Comparison of ENCODE assay signal across 8 mouse cellular contexts in the genomic region with DNA sequence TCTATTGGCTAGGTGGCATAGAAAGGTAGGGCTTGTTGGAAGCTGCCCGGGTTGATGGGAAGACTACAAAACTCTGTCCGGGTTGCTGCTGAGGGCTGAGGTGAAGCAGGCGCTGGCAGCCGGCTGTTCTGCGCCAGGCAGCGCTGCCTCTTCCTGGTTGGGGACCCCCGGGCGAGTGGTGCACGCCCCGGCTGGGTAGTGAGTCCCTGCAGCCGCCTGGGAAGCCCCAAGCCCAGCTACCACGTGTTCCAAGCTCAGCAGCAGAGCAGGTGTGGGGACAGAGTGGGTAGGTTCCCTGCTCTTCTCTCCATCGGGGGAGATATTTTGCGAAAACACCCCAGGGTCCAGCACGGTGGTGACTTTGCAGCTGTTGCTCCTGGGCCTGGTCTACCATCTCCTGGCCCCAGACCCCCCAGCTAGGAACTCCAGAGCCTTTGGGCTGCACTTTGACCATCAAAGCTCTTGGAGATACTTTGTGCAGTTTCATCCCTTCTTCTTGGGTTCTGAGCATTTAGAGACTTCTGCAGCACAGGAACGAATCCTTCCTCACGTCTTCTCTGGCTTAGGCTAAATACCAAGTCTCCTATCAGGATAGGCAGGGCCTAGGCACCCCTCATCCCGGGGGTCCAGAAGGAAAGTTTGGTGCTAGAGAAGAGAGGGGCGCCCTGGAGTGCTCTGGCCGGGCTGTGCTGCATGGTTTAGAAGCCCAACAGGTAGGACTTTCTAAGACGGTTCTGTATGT. TPM values are rescaled to one million over a fixed set of nuclear protein-coding genes. Genes with fewer than 3 reads are reported as not detected.
DNase-seq lines count a peak whose midpoint lies in the region; ATAC-seq and TF ChIP-seq lines count a peak whose summit lies in the region.

No protein-coding gene starts in this region.

- H3K9me3 ChIP-seq in hindbrain, embryonic 14.5 days (ENCODE audit: control insufficient read depth, low read length): no peaks in the 10 kb centered on the region
- no peaks in the 10 kb centered on the region for H3K9me3 ChIP-seq in stomach, embryonic 16.5 days (replicated peaks; ENCODE audit: control insufficient read depth, low read length)

- peaks cover 59% of the 10 kb centered on the region for H3K79me2 ChIP-seq in C2C12 (ENCODE audit: control insufficient read depth, insufficient read depth)

- peak overlapping the region; percentile 78 for H3ac ChIP-seq in C2C12 (ENCODE audit: control insufficient read depth, insufficient read length, low read depth)

- no peak; the same call in 1 of the 2 replicates for ATAC-seq in hindbrain, embryonic 14.5 days (ENCODE audit: low FRiP score)
- ATAC-seq in stomach, embryonic 16.5 days (ENCODE audit: insufficient read depth, low FRiP score): no peak
- no peak for ATAC-seq in frontal cortex, adult (ENCODE audit: low TSS enrichment)

- peak overlapping the region; percentile 79 for H3K27ac ChIP-seq in gastrocnemius, adult 2 months
- peak overlapping the region; percentile 88 for H3K27ac ChIP-seq in hindbrain, embryonic 14.5 days
- H3K27ac ChIP-seq in stomach, embryonic 16.5 days (ENCODE audit: low read length): 0 out of 2 replicates have a peak overlapping the region, but pooled peaks have one; percentile 73

- WGBS in hindbrain, embryonic 14.5 days: 3% methylated on average over 21 of the region's 21 CpGs
- WGBS in stomach, embryonic 16.5 days: 7% methylated on average over 21 of the region's 21 CpGs

- H3K4me2 ChIP-seq in hindbrain, embryonic 14.5 days (replicated peaks): peak overlapping the region; percentile 92
- peak overlapping the region; percentile 97 for H3K4me2 ChIP-seq in stomach, embryonic 16.5 days (ENCODE audit: low read depth, low read length)

- intact Hi-C loops in gastrocnemius, adult 2 months (cut with DNase I): loop anchor here (5.0 to 10.0 kb wide), 2 partner anchors 116 to 198 kb away; no protein-coding TSS in a partner anchor
- intact Hi-C loops in gastrocnemius, postnatal 36 days (cut with DNase I): loop anchor here (5.0 kb wide), 1 partner anchor 196 kb away; no protein-coding TSS in a partner anchor

- H3K36me3 ChIP-seq in C2C12 (ENCODE audit: control insufficient read depth, insufficient read depth): no peaks in the 10 kb centered on the region
- no peaks in the 10 kb centered on the region for H3K36me3 ChIP-seq in hindbrain, embryonic 14.5 days (replicated peaks; ENCODE audit: control insufficient read depth, insufficient read depth)
- H3K36me3 ChIP-seq in stomach, embryonic 16.5 days (ENCODE audit: control insufficient read depth, insufficient read depth, low read length): no peaks in the 10 kb centered on the region

- DNase-seq in gastrocnemius, adult 2 months: no peak
- no peak for DNase-seq in gastrocnemius, postnatal 36 days
- DNase-seq in embryo, embryonic 10.5 days (ENCODE audit: low spot score): peak; percentile 54
- DNase-seq in hindbrain, embryonic 14.5 days (ENCODE audit: low spot score): no peak
- peak; percentile 9 for DNase-seq in lung, postnatal 36 days

- no peaks in the 10 kb centered on the region for H3K27me3 ChIP-seq in C2C12 (ENCODE audit: control insufficient read depth, insufficient read depth, insufficient read length)
- peaks cover 8% of the 10 kb centered on the region; the same call in 1 of the 2 replicates for H3K27me3 ChIP-seq in hindbrain, embryonic 14.5 days (ENCODE audit: control insufficient read depth, insufficient read depth, low read length)
- peaks cover 7% of the 10 kb centered on the region; the same call in 1 of the 2 replicates for H3K27me3 ChIP-seq in stomach, embryonic 16.5 days (ENCODE audit: control insufficient read depth, insufficient read depth, low read length)

- TF ChIP-seq CTCF in gastrocnemius, adult 2 months (IDR thresholded peaks at IDR 0.05): no peak
- TF ChIP-seq CTCF in C2C12 (IDR thresholded peaks at IDR 0.05; ENCODE audit: control insufficient read depth, insufficient read depth, insufficient read length): no peak

- H3K9ac ChIP-seq in hindbrain, embryonic 14.5 days: peak overlapping the region; percentile 79
- peak overlapping the region; percentile 82 for H3K9ac ChIP-seq in stomach, embryonic 16.5 days (ENCODE audit: low read length)

- peak overlapping the region; percentile 80 for H3K4me3 ChIP-seq in gastrocnemius, adult 2 months
- H3K4me3 ChIP-seq in C2C12 (ENCODE audit: insufficient read depth, poor library complexity, severe bottlenecking): peak overlapping the region; percentile 81
- H3K4me3 ChIP-seq in hindbrain, embryonic 14.5 days (replicated peaks; ENCODE audit: low read length): peak overlapping the region; percentile 63
- peak overlapping the region; percentile 67 for H3K4me3 ChIP-seq in stomach, embryonic 16.5 days (replicated peaks; ENCODE audit: low read length)

- peaks cover 39% of the 10 kb centered on the region for H3K79me3 ChIP-seq in C2C12 (ENCODE audit: low read depth)

- H3K4me1 ChIP-seq in hindbrain, embryonic 14.5 days (replicated peaks; ENCODE audit: control insufficient read depth, insufficient read depth, low read length): peaks cover 54% of the 10 kb centered on the region
- H3K4me1 ChIP-seq in stomach, embryonic 16.5 days (ENCODE audit: control insufficient read depth, insufficient read depth, low read length): peaks cover 31% of the 10 kb centered on the region

TF ChIP-seq in C2C12, 6 proteins besides CTCF, POLR2A, EP300 and RAD21:
- TF ChIP-seq CEBPB (IDR thresholded peaks at IDR 0.05; ENCODE audit: low read depth) (no peak), MAX (IDR thresholded peaks at IDR 0.05) (no peak), MYOG (IDR thresholded peaks at IDR 0.05; ENCODE audit: control insufficient read depth, extremely low read depth, insufficient read length) (no peak), MYOD1 (IDR thresholded peaks at IDR 0.05; ENCODE audit: control insufficient read depth, insufficient read length, low read depth) (no peak), FOSL1 (IDR thresholded peaks at IDR 0.05; ENCODE audit: insufficient read depth, low read length, poor library complexity, severe bottlenecking) (no peak), USF1 (IDR thresholded peaks at IDR 0.05; ENCODE audit: low read depth) (no peak)

RNA-seq across cellular contexts. Expression of gene Chst11, which starts 1.1 kb away (rescaled TPM):
- 1 to 10 TPM; 1.1 to 1.8 TPM for total RNA-seq in gastrocnemius, adult 2 months (2021)
- total RNA-seq in gastrocnemius, postnatal 36 days (2021): 1 to 10 TPM in 1 of 2 experiments, under 1 TPM in 1; 0.77 to 1.2 TPM
- polyA plus RNA-seq in C2C12 (2012; fragmentation: generic; extraction: Trizol): 15.9 TPM
- 5.0 and 5.4 TPM in 2 replicates for polyA plus RNA-seq in hindbrain, embryonic 14.5 days (2014; fragmentation: Nextera tagmentation; extraction: Ambion mirVana)
- 0.85 and 1.1 TPM in 2 replicates for polyA plus RNA-seq in stomach, embryonic 16.5 days (2015; fragmentation: Nextera tagmentation; extraction: Ambion mirVana)

Comparison
In these comparisons a context has a peak if more than half of its experiments do, and no peak if none do; other contexts are left out.
1. DNase-seq: peak in embryo, embryonic 10.5 days (single experiment) and lung, postnatal 36 days (single experiment); none in gastrocnemius, adult 2 months (single experiment), gastrocnemius, postnatal 36 days (0 of 2) and hindbrain, embryonic 14.5 days (single experiment).
2. Peak in every context shown above with its lines, with median percentiles within 50 percentile points of each other: H3K27ac ChIP-seq and H3K4me3 ChIP-seq.